Mouse (Mus musculus) liver, adult 2 months (tissue): ENCODE data around the gene Fgfr2. TPM values are rescaled to one million over a fixed set of nuclear protein-coding genes. Genes with fewer than 3 reads are reported as not detected.

ENCODE experiments used
- DNase-seq: peaks from one replicate; pipeline ENCODE4 v3.0.0-alpha.2; 2011; ENCODE audit warnings: low read depth, low spot score; ENCODE audit errors: extremely low read depth
- H3K27ac ChIP-seq: fragments of 200-500 bp; replicated peaks from 2 replicates; pipeline ENCODE4 v1.5.1; 2012; ENCODE audit warnings: low read depth, mild to moderate bottlenecking, control low read depth, inconsistent platforms, low read length; ENCODE audit not compliant: insufficient read depth
- H3K27me3 ChIP-seq: fragments of 200-500 bp; 2 replicates; pipeline ENCODE4 v1.6.1; 2012; ENCODE audit warnings: mild to moderate bottlenecking, moderate library complexity, low read length, inconsistent platforms; ENCODE audit not compliant: control insufficient read depth, insufficient read depth
- H3K36me3 ChIP-seq: fragments of 200-500 bp; 2 replicates; pipeline ENCODE4 v1.6.1; 2012; ENCODE audit warnings: low read length, inconsistent platforms; ENCODE audit not compliant: control insufficient read depth, insufficient read depth
- H3K4me1 ChIP-seq: fragments of 200-500 bp; 2 replicates; pipeline ENCODE4 v1.6.1; 2011; ENCODE audit warnings: low read length; ENCODE audit not compliant: control insufficient read depth, insufficient read depth
- H3K4me3 ChIP-seq: fragments of 200-500 bp; 2 replicates; pipeline ENCODE4 v1.5.1; 2011; ENCODE audit warnings: low read depth, mild to moderate bottlenecking, control low read depth, low read length, moderate library complexity; ENCODE audit not compliant: insufficient read depth
- H3K79me2 ChIP-seq: fragments of 200-500 bp; 2 replicates; pipeline ENCODE4 v1.6.1; 2012; ENCODE audit warnings: inconsistent platforms, mild to moderate bottlenecking, low read length, moderate library complexity; ENCODE audit not compliant: control insufficient read depth, insufficient read depth
- H3K9ac ChIP-seq: fragments of 200-500 bp; 2 replicates; pipeline ENCODE4 v1.6.1; 2012; ENCODE audit warnings: low read depth, mild to moderate bottlenecking, control low read depth, inconsistent platforms, low read length
- CTCF ChIP-seq: fragments of 200-500 bp; IDR thresholded peaks from 2 replicates; pipeline ENCODE4 v1.5.1; 2011; ENCODE audit warnings: low read depth, low read length, control low read depth
- POLR2A ChIP-seq: fragments of 200-500 bp; IDR thresholded peaks from 2 replicates; pipeline ENCODE4 v1.6.1; 2011; ENCODE audit warnings: low read length, control low read depth; ENCODE audit not compliant: insufficient read depth; ENCODE audit errors: extremely low read depth
- WGBS: fragments of 180-500 bp; shearing (Covaris S2); methylation state at CpG from one replicate; pipeline ENCODE4 v1.1.7; 2018; 5-methylcytosine and 5-hydroxymethylcytosine counted together
- polyA plus RNA-seq: library from polyadenylated mRNA; depleted of rRNA; stranded (reverse); fragments of >200 nt; gene quantifications from 2 replicates; pipeline ENCODE4 v1.2.3, GENCODE M21; 2012
- total RNA-seq: library from RNA; depleted of rRNA; stranded (reverse); fragments of >200 nt; gene quantifications from 2 replicates; pipeline ENCODE4 v1.2.3, GENCODE M21; 2014

Fgfr2 gene
- total and polyA plus RNA-seq, 2 experiments, result 16.7 to 35.2 TPM

DNA sequence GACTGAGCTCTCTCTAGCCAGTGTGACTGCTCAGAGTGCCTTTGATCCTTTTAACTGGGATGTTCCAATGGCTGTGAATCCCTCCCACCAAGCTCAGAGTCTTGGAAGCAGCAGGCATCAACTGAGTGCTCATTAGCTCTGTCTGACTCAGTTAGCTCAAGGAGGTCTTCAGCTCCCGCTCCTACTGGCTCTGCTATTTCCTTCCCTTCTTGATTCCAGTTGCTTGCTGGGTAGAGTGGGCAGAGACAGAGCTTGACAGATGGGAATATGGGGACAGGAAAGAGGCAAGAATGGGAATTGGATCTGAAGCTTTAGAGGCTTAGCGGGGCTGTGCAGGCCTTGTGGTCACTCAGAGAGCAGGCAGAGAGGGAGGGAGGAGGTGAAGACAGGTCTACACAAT lies 948.9 kb downstream of the Fgfr2 start:
- H3K27me3 ChIP-seq, result no peaks in the 10 kb centered on the region
- WGBS, result 80% methylated on average over 2 of the region's 2 CpGs
- H3K4me3 ChIP-seq, result no peak overlapping the region
- no peak overlapping the region for H3K27ac ChIP-seq
- TF ChIP-seq POLR2A, result no peak
- TF ChIP-seq CTCF, result no peak
- no peak overlapping the region for H3K9ac ChIP-seq
- no peaks in the 10 kb centered on the region for H3K79me2 ChIP-seq
- no peaks in the 10 kb centered on the region for H3K4me1 ChIP-seq
- no peak for DNase-seq
- no peaks in the 10 kb centered on the region for H3K36me3 ChIP-seq

DNA sequence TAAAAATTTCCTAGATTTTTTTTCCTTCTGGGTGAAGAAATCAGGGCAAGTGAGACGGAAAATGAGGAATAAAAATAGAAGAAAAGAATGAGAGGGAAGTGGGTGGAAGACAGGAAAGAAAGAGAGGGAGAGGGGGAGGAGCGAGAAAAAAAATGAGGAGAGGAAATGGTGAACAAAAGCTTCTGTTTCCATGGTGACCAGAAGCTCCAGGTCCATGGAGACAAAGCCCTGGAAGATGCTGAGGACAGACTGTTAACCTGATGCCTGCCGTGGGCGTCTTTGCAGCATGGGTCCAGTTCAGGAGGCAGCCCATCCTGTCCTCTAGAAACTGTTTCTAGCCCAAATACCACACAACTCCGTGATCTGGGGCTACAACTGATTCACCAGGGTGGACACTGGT lies 950.9 kb downstream of the Fgfr2 start:
- Histone ChIP-seq H3K9ac (no peak overlapping the region), H3K27ac (no peak overlapping the region), H3K79me2 (no peaks in the 10 kb centered on the region), H3K27me3 (no peaks in the 10 kb centered on the region), H3K4me1 (no peaks in the 10 kb centered on the region), H3K4me3 (no peak overlapping the region), H3K36me3 (no peaks in the 10 kb centered on the region)
- no peak for TF ChIP-seq CTCF
- no peak for TF ChIP-seq POLR2A
- WGBS, result 78% methylated on average over 5 of the region's 5 CpGs
- no peak for DNase-seq

DNA sequence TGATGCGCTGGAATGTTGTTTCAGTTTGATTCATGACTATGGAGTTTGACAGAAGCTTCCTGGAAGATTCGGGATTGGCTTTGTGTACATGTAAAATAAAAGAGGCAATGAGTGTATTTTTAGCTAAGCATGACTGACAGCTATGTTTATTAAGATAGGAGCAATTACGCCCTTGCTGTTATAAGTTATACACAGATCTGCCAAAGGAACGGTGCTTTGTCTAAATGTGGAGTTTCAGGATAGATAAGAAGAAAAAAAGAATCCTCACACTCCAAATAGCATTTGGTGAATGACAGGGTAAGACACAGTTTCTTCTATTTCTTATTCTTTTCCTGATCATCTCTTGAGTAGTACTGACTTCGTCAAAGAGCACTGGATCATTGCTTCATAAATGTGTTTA lies 951.4 kb downstream of the Fgfr2 start:
- H3K4me3 ChIP-seq, result no peak overlapping the region
- H3K27me3 ChIP-seq, result no peaks in the 10 kb centered on the region
- no peak for DNase-seq
- 77% methylated on average over 5 of the region's 5 CpGs for WGBS
- TF ChIP-seq POLR2A (no peak), CTCF (no peak)
- no peaks in the 10 kb centered on the region for H3K79me2 ChIP-seq
- H3K27ac ChIP-seq, result no peak overlapping the region
- no peak overlapping the region for H3K9ac ChIP-seq
- no peaks in the 10 kb centered on the region for H3K36me3 ChIP-seq
- H3K4me1 ChIP-seq, result no peaks in the 10 kb centered on the region

- H3K4me1 ChIP-seq, result no peaks in the 10 kb centered on the region
- no peaks in the 10 kb centered on the region for H3K36me3 ChIP-seq
- 64% methylated on average over 7 of the region's 7 CpGs for WGBS
- TF ChIP-seq CTCF, result no peak
- no peak for DNase-seq
- H3K79me2 ChIP-seq, result no peaks in the 10 kb centered on the region
- no peak overlapping the region for H3K27ac ChIP-seq
- no peak overlapping the region for H3K4me3 ChIP-seq
- H3K27me3 ChIP-seq, result no peaks in the 10 kb centered on the region
- H3K9ac ChIP-seq, result no peak overlapping the region
Measured at GRCm38 (mm10) chr7:132169419-132170169, 953.6 kb downstream of the Fgfr2 start.

DNA sequence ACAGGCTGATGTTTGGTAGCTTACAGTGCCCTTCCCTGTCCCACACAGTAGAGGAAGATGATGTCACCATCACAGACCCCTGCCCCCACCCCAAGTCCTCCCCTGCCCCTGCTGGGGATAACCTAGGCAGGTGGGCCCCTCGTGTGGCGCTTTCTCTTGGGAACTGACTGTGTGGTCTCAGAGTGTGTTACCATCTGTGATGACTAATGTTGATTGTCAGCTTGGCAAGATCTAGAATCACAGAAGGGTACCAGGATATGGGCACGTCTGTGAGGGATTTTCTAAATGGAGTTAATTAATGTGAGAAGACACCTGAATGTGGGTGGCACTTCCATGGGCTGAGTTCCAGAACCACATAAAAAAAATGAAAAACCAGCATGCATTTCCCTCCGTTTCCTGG lies 955.9 kb downstream of the Fgfr2 start:
- no peak for TF ChIP-seq POLR2A
- TF ChIP-seq CTCF, result no peak
- Histone ChIP-seq H3K27me3 (no peaks in the 10 kb centered on the region), H3K36me3 (no peaks in the 10 kb centered on the region), H3K9ac (no peak overlapping the region), H3K4me3 (no peak overlapping the region), H3K79me2 (no peaks in the 10 kb centered on the region), H3K27ac (no peak overlapping the region), H3K4me1 (no peaks in the 10 kb centered on the region)
- WGBS, result 72% methylated on average over 4 of the region's 4 CpGs
- no peak for DNase-seq

DNA sequence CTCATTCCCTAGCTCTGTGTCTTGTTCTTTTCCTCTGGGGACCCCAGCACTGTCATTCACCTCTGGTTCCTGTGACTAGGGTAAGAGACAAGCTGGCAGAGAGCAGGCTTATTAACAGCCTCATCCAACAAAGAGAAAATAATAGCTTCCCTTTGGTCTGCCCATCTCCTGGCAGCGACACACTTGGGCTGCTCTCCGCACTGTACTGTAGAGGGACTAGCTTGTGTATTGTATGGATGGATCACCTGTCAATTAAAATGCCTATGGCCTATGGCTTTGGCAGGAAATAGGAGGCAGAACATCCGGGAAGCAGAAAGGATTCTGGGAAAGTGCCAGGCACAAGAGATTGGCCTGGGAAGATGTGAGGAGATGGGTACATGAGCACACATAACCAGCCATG lies 960.9 kb downstream of the Fgfr2 start:
- no peaks in the 10 kb centered on the region for H3K36me3 ChIP-seq
- H3K9ac ChIP-seq, result no peak overlapping the region
- no peaks in the 10 kb centered on the region for H3K79me2 ChIP-seq
- DNase-seq, result no peak
- H3K27me3 ChIP-seq, result no peaks in the 10 kb centered on the region
- 86% methylated on average over 3 of the region's 3 CpGs for WGBS
- TF ChIP-seq POLR2A, result no peak
- no peak for TF ChIP-seq CTCF
- H3K4me3 ChIP-seq, result no peak overlapping the region
- H3K4me1 ChIP-seq, result no peaks in the 10 kb centered on the region
- no peak overlapping the region for H3K27ac ChIP-seq
